Mouse (Mus musculus): ENCODE measurements around the gene C1qtnf9. TPM values are rescaled to one million over a fixed set of nuclear protein-coding genes. Genes with fewer than 3 reads are reported as not detected.

C1qtnf9 gene
- polyA plus RNA-seq (2015; fragmentation: Nextera tagmentation; extraction: Ambion mirVana) = 0.21 TPM in 1 of 2 replicates, not detected in the other

DNA sequence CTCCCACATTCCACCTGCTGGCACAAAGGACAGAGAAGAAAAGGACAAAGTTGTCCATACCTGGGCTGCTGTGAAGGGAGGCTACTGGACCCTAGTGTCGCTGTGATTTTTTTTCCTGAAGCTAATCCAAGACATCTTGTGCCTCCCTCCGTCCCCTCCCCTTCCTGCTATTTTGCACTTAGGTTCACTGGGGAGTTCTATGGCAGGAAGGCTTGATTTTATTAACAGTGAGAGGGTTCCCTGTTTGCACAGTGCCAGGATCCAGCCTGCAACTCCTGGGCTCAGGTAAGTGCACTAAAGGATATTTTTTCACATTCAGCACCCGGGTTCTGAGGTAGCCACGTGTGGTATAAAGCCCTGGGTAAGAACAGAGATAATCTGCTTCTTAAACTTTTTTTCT is at the start of gene C1qtnf9:
TSS of gene C1qtnf9 (plus strand) at position 251 of the 400 bp plus-strand sequence.
- Histone ChIP-seq H3K36me3 (ENCODE audit: control insufficient read depth, insufficient read depth) (no peaks in the 10 kb centered on the region), H3K4me3 (replicated peaks; ENCODE audit: low read length) (no peak within 1 kb of the TSS), H3K27me3 (replicated peaks; ENCODE audit: control insufficient read depth, insufficient read depth, low read length) (no peaks in the 10 kb centered on the region), H3K9me3 (ENCODE audit: control insufficient read depth, low read length) (no peaks in the 10 kb centered on the region), H3K27ac (ENCODE audit: low read length) (no peak within 1 kb of the TSS), H3K4me2 (ENCODE audit: low read length) (no peak within 1 kb of the TSS), H3K9ac (replicated peaks; ENCODE audit: low read depth, low read length) (no peak within 1 kb of the TSS), H3K4me1 (replicated peaks; ENCODE audit: control insufficient read depth, insufficient read depth, low read length) (no peaks in the 10 kb centered on the region)
- 75% methylated on average over 4 of the region's 4 CpGs for WGBS
- ATAC-seq = no peak

- no peak for ATAC-seq
Observed at GRCm38 (mm10) chr14:60721304-60721703, 46.6 kb upstream of the C1qtnf9 start.

GRCm38 (mm10) chr14:60721938-60722337 is 46.0 kb upstream of the C1qtnf9 start:
- 51% methylated on average over 3 of the region's 3 CpGs for WGBS
- no peaks in the 10 kb centered on the region for H3K27me3 ChIP-seq (replicated peaks; ENCODE audit: control insufficient read depth, insufficient read depth, low read length)
- no peak overlapping the region for H3K4me2 ChIP-seq (ENCODE audit: low read length)
- H3K27ac ChIP-seq (ENCODE audit: low read length) = peak overlapping the region; percentile 10; the same call in 1 of the 2 replicates
- H3K4me3 ChIP-seq (replicated peaks; ENCODE audit: low read length) = no peak overlapping the region
- peaks cover 7% of the 10 kb centered on the region; the same call in 1 of the 2 replicates for H3K4me1 ChIP-seq (replicated peaks; ENCODE audit: control insufficient read depth, insufficient read depth, low read length)
- H3K9me3 ChIP-seq (ENCODE audit: control insufficient read depth, low read length) = no peaks in the 10 kb centered on the region
- H3K36me3 ChIP-seq (ENCODE audit: control insufficient read depth, insufficient read depth) = no peaks in the 10 kb centered on the region
- ATAC-seq = no peak
- H3K9ac ChIP-seq (replicated peaks; ENCODE audit: low read depth, low read length) = no peak overlapping the region

More at GRCm38 (mm10) chr14:60721304-60721703, 46.6 kb upstream of the C1qtnf9 start:
- no peak overlapping the region for H3K4me2 ChIP-seq (ENCODE audit: low read length)
- no peaks in the 10 kb centered on the region for H3K27me3 ChIP-seq (replicated peaks; ENCODE audit: control insufficient read depth, insufficient read depth, low read length)
- H3K9me3 ChIP-seq (ENCODE audit: control insufficient read depth, low read length) = no peaks in the 10 kb centered on the region
- 72% methylated on average over 8 of the region's 8 CpGs for WGBS
- no peak overlapping the region for H3K4me3 ChIP-seq (replicated peaks; ENCODE audit: low read length)
- peaks cover 7% of the 10 kb centered on the region; the same call in 1 of the 2 replicates for H3K4me1 ChIP-seq (replicated peaks; ENCODE audit: control insufficient read depth, insufficient read depth, low read length)
- no peak overlapping the region for H3K27ac ChIP-seq (ENCODE audit: low read length)
- H3K9ac ChIP-seq (replicated peaks; ENCODE audit: low read depth, low read length) = no peak overlapping the region
- H3K36me3 ChIP-seq (ENCODE audit: control insufficient read depth, insufficient read depth) = no peaks in the 10 kb centered on the region

DNA sequence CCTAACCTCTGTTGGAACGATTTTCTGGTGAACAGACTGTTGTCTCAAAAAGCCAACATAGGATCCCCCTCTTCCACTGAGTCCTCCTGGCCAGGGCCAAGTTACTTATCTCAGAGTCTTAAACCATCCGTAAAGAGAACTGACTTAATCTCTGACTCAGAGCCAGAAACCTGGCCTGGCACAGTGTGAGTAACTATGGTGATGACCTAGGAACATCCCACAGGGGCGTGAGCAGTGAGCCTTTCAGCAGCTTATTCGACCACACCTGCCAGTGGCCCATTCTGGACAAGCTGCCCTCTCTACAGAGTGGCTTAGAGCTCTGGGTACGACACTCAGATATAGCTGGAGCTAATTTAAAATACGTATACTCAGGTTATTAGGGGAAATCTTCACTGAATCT is 41.8 kb upstream of the C1qtnf9 start:
- ATAC-seq = no peak
- no peak overlapping the region for H3K4me3 ChIP-seq (replicated peaks; ENCODE audit: low read length)

GRCm38 (mm10) chr14:60727130-60727529 is 40.8 kb upstream of the C1qtnf9 start:
- 84% methylated on average over 4 of the region's 4 CpGs for WGBS
- H3K9ac ChIP-seq (replicated peaks; ENCODE audit: low read depth, low read length) = no peak overlapping the region

More for the DNA sequence above, 41.8 kb upstream of the C1qtnf9 start:
- H3K36me3 ChIP-seq (ENCODE audit: control insufficient read depth, insufficient read depth) = no peaks in the 10 kb centered on the region
- H3K4me2 ChIP-seq (ENCODE audit: low read length) = no peak overlapping the region
- WGBS = 60% methylated on average over 6 of the region's 6 CpGs
- H3K4me1 ChIP-seq (replicated peaks; ENCODE audit: control insufficient read depth, insufficient read depth, low read length) = peaks cover 7% of the 10 kb centered on the region; the same call in 1 of the 2 replicates
- H3K9ac ChIP-seq (replicated peaks; ENCODE audit: low read depth, low read length) = no peak overlapping the region
- H3K9me3 ChIP-seq (ENCODE audit: control insufficient read depth, low read length) = no peaks in the 10 kb centered on the region
- H3K27ac ChIP-seq (ENCODE audit: low read length) = no peak overlapping the region
- no peaks in the 10 kb centered on the region for H3K27me3 ChIP-seq (replicated peaks; ENCODE audit: control insufficient read depth, insufficient read depth, low read length)

GRCm38 (mm10) chr14:60732081-60732480 is 35.9 kb upstream of the C1qtnf9 start:
- WGBS = 60% methylated on average over 6 of the region's 6 CpGs
- ATAC-seq = no peak
- peaks cover 36% of the 10 kb centered on the region for H3K4me1 ChIP-seq (replicated peaks; ENCODE audit: control insufficient read depth, insufficient read depth, low read length)

More at GRCm38 (mm10) chr14:60727130-60727529, 40.8 kb upstream of the C1qtnf9 start:
- H3K36me3 ChIP-seq (ENCODE audit: control insufficient read depth, insufficient read depth) = no peaks in the 10 kb centered on the region
- ATAC-seq = no peak
- no peak overlapping the region for H3K4me3 ChIP-seq (replicated peaks; ENCODE audit: low read length)
- no peaks in the 10 kb centered on the region; the same call in 1 of the 2 replicates for H3K4me1 ChIP-seq (replicated peaks; ENCODE audit: control insufficient read depth, insufficient read depth, low read length)
- H3K9me3 ChIP-seq (ENCODE audit: control insufficient read depth, low read length) = no peaks in the 10 kb centered on the region
- H3K27me3 ChIP-seq (replicated peaks; ENCODE audit: control insufficient read depth, insufficient read depth, low read length) = no peaks in the 10 kb centered on the region
- no peak overlapping the region for H3K27ac ChIP-seq (ENCODE audit: low read length)
- H3K4me2 ChIP-seq (ENCODE audit: low read length) = no peak overlapping the region

DNA sequence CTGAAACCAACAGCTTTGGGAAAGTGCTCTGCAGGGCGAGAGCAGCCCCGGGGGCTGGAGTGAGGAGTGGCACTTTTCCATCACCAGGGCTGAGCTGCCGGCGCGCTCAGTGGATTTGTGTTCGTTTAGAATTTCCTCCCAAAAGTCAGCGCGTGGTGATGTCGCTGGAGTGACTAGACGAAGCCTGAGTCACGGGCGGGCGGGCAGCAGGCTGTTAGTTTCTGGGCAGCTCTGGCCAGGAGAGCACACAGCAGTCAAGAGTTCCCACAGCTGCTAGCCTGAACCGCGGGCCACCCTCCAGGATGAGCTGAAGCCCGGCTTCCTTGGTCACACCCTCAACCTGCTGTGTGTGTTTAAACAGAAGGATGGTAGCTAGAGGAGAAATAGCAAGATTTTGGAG is 35.1 kb upstream of the C1qtnf9 start:
- H3K4me1 ChIP-seq (replicated peaks; ENCODE audit: control insufficient read depth, insufficient read depth, low read length) = peaks cover 41% of the 10 kb centered on the region
- no peak overlapping the region for H3K27ac ChIP-seq (ENCODE audit: low read length)
- H3K36me3 ChIP-seq (ENCODE audit: control insufficient read depth, insufficient read depth) = no peaks in the 10 kb centered on the region
- peak overlapping the region; percentile 26; the same call in 1 of the 2 replicates for H3K9ac ChIP-seq (replicated peaks; ENCODE audit: low read depth, low read length)
- no peak for ATAC-seq
- H3K27me3 ChIP-seq (replicated peaks; ENCODE audit: control insufficient read depth, insufficient read depth, low read length) = no peaks in the 10 kb centered on the region
- WGBS = 28% methylated on average over 16 of the region's 16 CpGs
- H3K9me3 ChIP-seq (ENCODE audit: control insufficient read depth, low read length) = no peaks in the 10 kb centered on the region
- H3K4me3 ChIP-seq (replicated peaks; ENCODE audit: low read length) = no peak overlapping the region
- H3K4me2 ChIP-seq (ENCODE audit: low read length) = peak overlapping the region; percentile 6; the same call in 1 of the 2 replicates

More at GRCm38 (mm10) chr14:60732081-60732480, 35.9 kb upstream of the C1qtnf9 start:
- no peak overlapping the region for H3K9ac ChIP-seq (replicated peaks; ENCODE audit: low read depth, low read length)
- H3K9me3 ChIP-seq (ENCODE audit: control insufficient read depth, low read length) = no peaks in the 10 kb centered on the region
- H3K4me2 ChIP-seq (ENCODE audit: low read length) = no peak overlapping the region
- H3K27ac ChIP-seq (ENCODE audit: low read length) = no peak overlapping the region
- no peaks in the 10 kb centered on the region for H3K36me3 ChIP-seq (ENCODE audit: control insufficient read depth, insufficient read depth)
- no peaks in the 10 kb centered on the region for H3K27me3 ChIP-seq (replicated peaks; ENCODE audit: control insufficient read depth, insufficient read depth, low read length)
- no peak overlapping the region for H3K4me3 ChIP-seq (replicated peaks; ENCODE audit: low read length)

- H3K27me3 ChIP-seq (replicated peaks; ENCODE audit: control insufficient read depth, insufficient read depth, low read length) = no peaks in the 10 kb centered on the region
- no peak overlapping the region for H3K9ac ChIP-seq (replicated peaks; ENCODE audit: low read depth, low read length)
- peaks cover 47% of the 10 kb centered on the region for H3K4me1 ChIP-seq (replicated peaks; ENCODE audit: control insufficient read depth, insufficient read depth, low read length)
- WGBS = 47% methylated on average over 4 of the region's 4 CpGs
- ATAC-seq = peak; percentile 41
- no peaks in the 10 kb centered on the region for H3K9me3 ChIP-seq (ENCODE audit: control insufficient read depth, low read length)
- H3K27ac ChIP-seq (ENCODE audit: low read length) = peak overlapping the region; percentile 24; the same call in 1 of the 2 replicates
- H3K36me3 ChIP-seq (ENCODE audit: control insufficient read depth, insufficient read depth) = no peaks in the 10 kb centered on the region
- no peak overlapping the region for H3K4me3 ChIP-seq (replicated peaks; ENCODE audit: low read length)
- H3K4me2 ChIP-seq (ENCODE audit: low read length) = no peak overlapping the region
Observed at GRCm38 (mm10) chr14:60733706-60734105, 34.2 kb upstream of the C1qtnf9 start.

DNA sequence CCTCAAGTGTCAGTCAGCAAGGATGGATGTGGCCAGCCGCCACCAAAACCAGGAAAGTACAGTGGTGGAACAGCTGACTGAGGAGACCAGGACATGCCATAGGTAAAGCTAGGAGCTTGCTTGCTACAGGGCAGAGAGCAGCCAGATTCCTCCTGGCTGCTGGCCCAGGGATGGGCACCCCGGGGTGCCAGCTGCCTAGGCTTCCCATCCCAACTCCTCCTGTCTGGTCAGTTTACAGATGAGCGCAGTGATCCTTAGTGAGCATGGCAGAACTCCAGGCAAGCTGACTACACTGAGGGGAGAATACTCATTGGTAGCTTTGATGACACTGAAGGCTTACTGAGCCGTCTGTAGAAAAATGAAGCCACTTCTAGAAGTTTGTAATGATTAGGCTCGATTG is 32.7 kb upstream of the C1qtnf9 start:
- 36% methylated on average over 5 of the region's 5 CpGs for WGBS
- Histone ChIP-seq H3K27ac (ENCODE audit: low read length) (peak overlapping the region; percentile 39; the same call in 1 of the 2 replicates), H3K4me3 (replicated peaks; ENCODE audit: low read length) (no peak overlapping the region), H3K4me1 (replicated peaks; ENCODE audit: control insufficient read depth, insufficient read depth, low read length) (peaks cover 55% of the 10 kb centered on the region), H3K4me2 (ENCODE audit: low read length) (no peak overlapping the region), H3K27me3 (replicated peaks; ENCODE audit: control insufficient read depth, insufficient read depth, low read length) (no peaks in the 10 kb centered on the region), H3K36me3 (ENCODE audit: control insufficient read depth, insufficient read depth) (no peaks in the 10 kb centered on the region), H3K9me3 (ENCODE audit: control insufficient read depth, low read length) (no peaks in the 10 kb centered on the region), H3K9ac (replicated peaks; ENCODE audit: low read depth, low read length) (no peak overlapping the region)
- ATAC-seq = no peak
